Mouse (Mus musculus): ENCODE results near the gene Ostm1.

The Ostm1 gene

DNA sequence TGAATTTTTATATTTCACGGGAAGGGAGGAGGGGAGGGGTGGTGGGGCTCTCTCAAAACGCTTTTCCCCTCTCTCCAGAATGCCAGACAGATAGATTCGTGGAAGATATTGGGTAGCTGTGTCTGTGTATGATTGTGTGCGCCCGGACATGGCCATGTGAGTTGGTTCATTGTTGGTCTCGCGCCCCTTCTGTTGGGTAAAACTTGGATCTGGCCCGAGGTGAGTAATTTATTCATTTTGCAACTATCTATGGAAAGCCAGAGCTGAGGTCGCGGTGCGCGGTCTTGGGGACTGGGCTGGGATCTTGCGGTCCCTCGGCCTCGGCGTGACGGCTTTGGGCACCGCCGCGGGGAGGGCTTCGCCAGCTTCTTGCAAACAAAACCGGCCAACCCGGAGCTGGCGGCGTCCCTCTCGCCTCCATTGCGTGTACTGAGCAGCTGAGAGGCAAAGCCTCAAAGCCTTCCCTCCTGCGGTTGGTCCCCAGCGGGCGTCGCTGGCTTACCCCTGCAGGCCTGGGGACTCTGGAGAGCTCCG, 347 bp downstream of the Ostm1 start:
- DNase-seq: no peak

DNA sequence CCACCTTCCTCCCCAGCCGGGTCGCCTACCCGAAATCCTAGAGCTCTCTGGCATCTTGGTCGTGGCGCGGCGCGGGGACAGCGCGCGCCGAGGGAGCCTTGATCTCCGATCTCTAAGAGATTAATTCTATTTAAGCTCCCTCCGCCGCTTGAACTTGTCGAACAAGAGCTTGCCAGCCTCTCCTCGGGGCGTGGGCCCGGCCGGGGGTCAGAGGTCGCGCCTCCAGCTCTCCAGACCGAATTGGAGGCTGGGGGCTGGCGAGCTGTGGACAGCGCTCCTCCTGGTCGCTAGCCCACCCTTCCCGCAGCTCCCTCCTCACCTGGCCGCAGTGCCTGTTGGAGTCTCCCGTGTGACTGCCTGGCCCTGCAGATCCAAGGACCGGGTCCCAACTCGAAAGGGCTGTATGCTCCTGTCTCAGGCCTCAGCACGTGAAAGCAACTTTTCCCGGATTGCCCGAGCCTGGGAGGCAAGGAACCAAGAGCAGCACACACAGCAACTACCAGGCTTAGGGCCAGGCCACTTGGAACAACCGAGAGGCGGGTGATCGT, 888 bp downstream of the Ostm1 start:
- no peak for DNase-seq

DNA sequence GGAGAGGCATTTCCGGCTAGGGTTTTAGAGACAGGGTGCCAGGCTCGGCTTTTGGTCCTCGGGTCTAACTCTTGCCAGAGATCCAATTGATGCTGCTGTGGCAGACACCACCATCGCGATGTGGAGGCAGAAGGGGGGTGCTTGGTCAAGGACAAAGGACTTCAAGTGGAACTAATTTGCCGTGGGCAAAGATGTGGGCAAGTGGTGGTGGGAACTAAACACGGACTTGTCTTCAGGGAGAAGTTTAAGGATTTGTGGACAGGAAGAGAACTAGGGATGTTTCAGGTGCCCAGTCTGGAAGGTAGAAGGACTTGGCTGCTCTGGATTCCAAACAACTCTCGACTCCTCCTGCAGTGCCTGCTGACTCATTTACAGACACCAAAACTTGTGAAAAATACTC, 1.5 kb downstream of the Ostm1 start:
- no peak for DNase-seq

DNA sequence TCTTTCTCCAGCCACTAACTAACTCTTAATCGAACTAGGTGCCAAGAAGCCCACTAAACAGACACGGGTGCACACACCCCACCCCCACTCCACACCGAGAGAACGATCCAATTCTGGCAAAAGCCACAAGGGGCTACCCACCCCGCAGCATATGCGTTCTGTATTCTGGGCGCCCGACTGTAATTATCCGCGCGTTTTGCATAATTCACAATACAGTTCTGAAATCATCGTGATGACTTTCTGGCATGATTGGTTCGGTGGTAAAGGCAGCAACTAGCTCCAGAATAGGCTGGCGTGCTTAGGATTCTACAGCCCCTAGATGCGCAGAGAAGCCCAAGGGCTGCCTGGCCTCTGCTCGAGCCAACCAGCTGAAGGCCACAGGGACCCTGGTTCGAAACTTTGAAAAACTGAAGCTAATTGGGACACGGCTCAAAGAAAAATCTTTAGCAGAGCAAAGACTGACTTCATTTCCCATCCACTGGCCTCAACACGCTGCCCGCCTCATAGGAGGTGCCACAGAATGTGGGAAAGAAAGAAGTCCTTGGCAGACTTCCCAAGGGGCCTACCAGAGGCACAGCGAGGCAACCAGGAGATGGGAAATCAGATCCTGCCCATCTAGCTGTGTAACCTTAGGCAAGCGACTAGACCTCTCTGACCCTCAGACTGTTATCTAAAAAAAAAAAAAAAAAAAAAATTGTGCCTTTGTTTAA, 2.1 kb downstream of the Ostm1 start:
- DNase-seq: no peak

DNA sequence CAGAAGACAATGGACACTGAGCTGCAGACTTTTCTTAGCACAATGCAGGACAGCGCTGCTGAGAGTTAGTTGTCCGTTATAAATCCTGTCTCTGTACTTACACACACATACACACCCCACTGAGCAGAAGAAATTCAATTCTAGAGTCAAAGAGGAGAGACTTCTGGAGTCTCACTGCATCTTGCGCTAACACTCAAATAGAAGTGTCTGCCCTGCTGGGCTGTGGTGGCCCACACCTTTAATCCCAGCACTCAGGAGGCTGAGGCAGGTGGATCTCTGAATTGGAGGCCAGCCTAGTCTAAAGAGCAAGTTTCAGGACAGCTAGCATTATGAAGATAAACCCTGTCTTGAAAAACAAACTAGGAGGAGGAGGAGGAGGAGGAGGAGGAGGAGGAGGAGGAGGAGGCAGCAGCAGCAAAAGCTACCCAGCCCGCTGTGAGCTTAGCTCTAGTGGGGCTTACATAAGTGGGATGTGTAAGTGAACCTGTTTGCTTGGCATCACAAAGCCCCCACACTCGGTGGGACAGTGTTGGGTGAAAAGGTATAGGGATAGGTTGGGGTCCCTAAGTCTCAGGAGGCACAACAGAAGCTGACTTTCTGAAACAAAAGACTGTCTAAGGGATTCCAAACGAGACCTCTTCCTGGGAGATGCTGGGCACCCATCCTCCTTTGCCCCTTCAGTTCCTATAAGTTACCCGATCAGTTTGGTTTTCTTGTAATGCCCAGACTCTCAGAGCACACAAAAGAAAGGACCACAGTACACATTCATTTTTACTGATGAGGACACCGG, 4.5 kb downstream of the Ostm1 start:
- DNase-seq: no peak

DNA sequence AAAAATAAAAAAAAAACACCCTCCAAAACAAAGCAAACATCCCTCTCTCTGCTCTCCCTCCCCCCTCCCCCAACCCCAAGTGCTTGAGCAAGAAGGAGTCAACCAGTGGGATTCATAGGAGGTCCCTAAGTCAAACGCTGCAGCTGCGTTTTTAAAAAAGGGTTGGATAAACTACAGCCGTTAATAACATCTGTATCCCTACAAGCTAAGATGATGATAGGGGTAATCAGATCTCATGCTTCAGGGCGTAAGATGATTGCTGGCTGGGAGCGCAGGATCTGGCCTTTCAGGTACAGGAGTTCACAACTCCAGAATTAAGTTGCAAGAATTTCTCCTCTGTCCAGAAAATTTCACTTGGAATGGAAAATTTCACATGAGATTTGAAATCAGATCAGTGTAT, 5.9 kb downstream of the Ostm1 start:
- no peak for DNase-seq

DNA sequence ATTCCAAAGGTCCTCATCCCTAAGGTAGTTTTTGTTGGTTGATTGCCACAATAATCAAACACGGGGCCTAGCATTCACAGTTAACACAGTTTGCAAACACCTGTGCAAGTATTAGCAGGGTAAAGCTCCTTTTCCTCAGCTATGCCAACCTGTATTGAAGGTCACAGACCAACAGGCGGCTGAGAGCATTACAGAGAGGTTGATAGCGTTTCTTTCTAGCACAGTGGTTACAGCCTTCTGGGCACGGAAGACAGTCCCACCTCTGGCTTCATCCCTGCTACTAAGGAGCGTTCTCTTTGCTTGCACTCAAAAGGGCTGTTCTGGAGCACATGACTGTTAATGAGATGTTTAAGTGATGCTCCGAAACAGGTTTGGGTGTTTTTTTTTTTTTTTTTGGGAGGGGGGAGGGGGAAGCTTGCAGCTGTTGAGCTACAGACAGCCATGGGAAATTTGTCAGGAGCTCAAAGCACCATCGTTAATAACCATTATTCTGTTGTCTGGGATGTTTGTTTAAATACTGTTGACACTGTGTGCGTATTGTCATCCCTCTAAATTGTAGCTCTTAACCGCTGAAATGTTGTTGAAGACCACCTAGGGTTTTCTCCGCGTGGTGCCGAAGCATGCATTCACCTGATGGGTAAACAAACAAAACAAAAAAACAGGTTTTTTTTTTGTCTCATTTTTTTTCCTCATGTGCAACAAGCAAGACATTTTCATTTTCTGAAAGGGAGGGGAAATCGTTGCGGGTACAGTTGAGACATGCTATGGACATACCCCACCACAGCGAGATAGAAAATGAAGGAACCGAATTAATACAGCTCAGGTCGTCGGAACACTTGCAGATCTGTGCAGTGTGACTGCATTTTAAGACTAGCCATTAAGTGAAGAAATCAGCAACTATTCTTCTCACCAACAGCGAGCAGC, 6.9 kb downstream of the Ostm1 start:
- DNase-seq: no peak

DNA sequence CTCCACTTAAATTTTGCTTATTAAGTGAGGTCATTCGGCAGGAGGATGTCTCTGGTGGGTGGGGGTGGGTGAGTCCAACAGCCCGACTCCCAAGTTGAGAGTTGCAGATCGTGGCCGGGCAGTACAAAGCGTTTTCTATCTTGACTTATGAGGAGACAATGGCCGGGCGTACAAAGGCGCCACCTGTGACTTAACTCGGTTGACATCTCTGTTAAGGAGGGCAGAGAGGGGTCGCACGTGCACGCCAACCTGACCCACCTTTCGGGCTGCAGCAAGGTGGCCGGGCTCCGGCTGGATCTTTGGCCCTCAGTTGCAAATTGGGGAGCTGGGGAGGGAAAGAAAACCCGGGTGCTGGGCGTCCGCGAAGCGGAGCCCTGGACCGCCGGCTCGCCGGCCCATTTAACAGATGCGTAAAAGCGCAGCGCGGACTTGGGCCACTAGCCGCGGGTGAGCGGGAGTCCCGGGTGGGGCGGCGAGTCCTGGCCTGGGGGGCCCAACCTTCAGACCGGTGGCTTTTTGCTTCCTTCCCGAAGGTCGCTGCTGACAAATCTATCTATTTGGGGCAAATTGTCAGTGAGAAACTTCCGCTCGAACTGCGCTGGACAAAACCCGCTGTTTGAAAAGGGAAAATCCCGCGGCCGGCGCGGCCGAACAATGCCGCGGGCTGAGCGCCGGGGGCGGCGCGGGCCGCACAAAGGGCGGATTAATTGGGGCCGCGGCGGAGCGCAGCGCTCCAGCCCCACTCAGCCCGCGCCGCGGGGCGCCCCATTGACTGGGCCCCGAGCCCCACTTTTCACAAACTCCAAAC, 7.8 kb downstream of the Ostm1 start:
- no peak for DNase-seq

DNA sequence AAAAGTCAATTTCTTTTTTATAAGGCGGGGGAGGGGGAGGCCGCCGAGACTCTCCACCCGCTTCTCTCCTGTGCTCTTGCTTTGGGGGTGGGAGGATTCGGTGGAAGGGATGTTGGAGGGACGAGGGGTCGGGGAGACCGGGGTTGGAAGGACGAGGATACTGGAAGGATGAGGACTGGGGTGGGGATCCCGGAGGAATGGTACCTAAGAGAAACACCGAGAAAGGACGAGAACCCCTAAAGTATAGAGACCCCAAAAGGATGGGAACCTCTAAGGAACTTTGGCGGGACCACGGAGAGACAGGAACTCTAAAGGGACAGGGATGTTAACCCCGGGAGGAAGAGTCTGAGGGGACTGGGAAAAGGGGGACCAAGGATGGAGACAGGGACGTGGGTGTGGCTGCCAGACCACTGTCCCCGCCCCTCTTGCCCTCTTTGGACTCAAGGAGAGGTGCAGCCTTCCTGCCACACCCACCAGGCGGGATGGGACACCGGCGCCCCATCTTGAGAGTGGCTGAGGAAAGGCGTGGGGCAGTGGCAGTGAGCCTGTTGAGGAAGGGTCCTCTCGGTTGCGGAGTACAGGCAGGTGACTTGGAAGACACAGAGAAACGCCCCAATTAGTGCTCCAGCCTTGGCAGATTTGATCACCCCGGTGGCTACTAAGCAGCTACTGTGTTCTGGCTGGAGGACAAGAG, 8.5 kb downstream of the Ostm1 start:
- DNase-seq: no peak

DNA sequence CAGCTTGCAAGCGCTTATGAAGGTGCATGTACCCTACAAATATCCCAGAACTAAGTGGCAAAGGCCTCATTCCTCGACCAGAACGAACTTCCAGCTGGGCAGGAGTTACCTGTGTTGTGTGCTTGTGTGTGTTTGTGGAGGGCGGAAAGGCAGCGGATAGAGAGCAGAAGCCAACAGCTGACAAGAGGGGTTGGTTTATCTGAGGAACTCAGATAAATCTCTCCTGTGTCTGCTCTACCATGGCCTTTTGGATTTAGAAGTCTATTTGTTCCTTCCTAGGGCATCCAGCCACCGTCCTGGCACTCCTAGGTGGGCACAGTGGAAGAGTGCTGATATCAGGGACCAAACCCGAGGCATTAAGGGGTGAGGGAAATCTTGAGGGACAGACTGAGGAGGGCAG, 9.6 kb downstream of the Ostm1 start:
- no peak for DNase-seq

DNA sequence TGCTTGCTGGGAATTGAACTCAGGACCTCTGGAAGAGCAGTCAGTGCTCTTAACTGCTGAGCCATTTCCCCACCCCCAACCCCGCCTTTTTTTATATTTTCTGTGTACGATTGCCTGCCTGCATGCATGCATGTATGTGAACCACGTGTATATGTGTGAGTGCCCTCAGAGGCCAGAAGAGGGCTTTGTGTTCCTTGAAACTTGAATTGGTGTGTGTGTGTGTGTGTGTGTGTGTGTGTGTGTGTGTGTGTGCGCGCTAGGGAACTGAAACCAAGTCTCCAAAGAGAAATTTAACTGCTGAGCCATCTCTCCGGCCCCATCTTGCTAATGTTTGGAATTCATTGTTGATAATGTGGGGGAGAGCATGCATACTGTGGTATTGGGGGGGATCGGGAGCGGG, 15.0 kb downstream of the Ostm1 start:
- no peak for DNase-seq

DNA sequence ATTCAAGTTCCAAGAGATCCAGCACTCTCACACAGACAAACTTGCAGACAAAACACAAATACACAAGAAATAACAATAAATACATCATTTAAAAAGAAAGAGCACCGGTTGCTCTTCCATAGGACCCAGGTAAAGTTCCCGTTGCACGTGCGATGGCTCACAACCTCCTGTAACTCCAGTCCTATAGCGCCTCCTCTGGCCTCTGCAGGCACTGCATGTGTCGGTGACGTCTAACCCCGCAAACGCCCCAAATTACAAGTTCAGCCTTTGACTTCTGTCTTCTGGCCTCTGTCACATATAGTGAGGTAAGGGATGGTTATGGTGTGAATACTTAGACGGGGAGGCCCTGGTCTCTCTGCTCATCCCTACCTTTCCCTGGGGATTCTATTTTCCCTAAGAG, 17.9 kb downstream of the Ostm1 start:
- no peak for DNase-seq

DNA sequence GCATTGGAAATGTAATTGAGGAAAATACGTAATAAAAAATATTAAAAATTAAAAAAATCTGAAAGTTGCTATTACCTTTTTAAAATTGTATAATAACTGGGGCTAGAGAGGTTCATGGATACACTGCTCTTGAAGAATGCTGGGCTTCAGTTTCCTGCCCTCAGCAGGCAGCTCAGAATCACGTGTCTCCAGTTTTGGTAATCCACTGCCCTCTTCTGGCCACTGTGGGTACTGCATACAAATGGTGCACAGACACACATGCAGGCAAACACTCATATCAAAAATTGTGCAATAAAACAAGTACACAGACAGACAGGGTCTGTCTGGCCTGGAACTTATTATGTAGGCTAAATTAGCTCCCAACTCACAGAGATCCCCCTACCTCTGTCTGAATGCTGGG, 21.3 kb downstream of the Ostm1 start:
- no peak for DNase-seq

DNA sequence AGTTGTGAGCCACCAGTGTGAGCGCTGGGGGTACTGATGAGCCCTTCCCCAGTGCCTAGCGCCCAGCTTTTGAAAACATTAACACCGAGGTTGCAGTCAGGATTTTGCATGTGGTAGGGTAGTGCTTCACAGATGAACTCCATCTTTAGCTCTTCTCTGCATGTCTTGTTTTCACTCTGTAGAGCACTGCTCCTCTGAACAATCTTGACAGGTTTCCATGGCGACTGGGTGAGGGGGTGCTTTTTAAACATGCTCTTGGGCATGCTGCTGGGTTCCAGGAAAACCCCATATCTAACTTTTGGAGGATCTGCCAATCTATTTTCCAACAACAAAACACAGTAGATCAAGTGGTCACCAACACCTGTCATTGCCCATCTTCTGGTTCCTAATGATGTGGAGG, 23.1 kb downstream of the Ostm1 start:
- DNase-seq: no peak

DNA sequence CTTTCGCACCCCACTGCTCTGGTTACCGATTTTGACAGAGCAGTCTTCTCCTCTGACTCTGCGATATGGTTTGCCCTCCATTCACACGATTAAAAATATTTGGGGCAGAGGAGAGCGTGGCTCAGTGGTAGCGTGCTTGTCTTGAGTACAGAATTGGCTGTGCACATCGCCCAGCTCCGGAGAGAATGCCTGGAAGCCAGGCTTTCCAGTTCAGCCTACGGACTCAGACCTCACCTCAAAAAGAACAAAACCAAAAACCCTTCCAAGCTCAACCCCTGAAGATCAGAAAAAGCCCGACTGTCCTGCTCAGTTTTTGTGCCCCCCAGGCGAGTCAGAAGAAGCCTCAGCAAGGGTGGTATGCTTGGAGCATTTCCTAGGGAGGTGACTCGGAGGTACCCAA, 29.5 kb downstream of the Ostm1 start:
- DNase-seq: no peak

DNA sequence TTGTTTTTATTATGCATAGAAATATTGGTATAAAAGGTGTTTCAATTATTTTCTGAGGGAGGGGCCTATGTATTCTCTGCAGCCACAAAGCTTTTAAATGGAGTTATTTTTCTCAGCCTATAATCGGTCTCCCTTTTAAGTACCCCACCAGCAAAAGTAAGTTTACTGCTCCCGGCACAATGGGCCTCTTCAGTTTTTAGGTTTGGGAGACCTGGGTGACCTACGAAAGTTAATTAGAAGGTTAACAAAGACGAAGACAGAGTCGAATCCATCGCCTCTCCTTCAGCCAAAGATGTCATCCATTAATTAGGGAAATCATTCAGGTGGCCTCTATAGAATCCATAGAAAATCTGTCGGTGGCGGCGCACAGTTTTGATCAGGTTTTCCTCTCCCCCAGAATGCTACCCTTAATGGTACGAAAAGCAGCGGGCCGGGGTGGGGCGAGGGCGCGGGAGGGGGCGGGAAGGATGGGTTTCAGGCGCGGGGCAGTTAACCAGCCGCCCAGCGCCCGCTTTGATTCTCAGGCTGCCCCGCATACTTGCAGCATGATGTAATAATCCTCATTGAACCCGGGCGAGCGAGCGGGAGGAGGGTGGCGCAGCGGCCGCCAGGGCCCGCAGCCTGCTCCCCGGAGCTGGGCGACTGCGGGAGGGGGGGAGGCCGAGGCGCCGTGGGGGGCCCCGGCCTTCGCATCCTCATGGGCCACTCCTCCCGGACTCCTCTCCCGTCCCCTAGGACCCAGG, 30.2 kb downstream of the Ostm1 start:
- peak; percentile 32 for DNase-seq

DNA sequence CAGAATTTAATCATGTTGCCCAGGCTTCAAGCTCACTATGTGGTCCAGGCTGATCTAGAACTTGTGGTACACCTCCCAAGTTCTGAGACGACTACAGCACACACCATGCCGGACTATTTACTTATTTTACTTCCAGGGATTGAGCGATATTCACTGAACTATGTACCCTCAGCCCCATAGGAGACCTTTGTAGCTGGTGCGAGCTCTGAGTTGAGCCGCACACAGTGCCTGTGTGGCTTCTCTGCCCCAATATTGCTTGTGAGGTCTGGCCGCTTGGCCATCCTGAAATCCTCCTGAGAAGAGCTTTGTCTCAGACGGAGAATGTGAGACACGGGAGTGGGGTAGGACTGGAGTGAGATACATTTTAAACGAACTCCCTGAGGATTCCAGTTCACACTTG, 31.1 kb downstream of the Ostm1 start:
- no peak for DNase-seq

DNA sequence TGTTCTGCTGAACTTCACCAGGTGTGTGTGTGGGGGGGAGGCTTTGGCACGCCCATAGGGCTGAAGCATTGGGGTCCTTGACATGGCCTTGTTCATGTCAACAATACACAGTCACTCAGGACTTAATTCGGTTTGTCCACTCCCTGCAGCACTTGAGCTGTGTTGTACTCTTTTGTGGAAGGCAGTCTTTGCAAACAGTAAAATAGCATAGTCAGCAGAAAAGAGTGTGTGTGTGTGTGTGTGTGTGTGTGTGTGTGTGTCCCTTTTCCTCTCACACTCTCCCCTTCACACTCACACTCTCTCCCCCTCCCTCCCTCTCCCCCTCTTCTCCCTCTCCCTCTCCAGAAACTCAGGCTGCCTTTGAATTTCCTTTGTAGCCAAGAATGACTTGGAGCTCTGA, 34.7 kb downstream of the Ostm1 start:
- no peak for DNase-seq

DNA sequence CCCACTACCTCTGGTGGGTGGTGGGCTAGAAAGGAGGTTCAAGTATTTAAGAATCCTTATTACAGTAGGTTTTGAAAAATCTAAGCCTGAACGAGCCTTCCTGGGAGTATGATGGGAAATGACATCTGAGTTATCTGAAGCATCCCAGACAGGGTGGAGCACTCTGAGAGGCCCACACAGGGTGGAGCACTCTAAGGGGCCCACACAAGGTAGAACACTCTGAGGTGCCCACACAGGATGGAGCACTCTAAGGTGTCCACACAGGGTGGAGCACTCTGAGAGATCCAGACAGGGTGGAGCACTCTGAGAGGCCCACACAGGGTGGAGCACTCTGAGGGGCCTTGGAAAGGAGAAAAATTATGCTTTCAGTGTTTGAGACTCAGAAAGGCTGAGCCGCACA, 42.3 kb downstream of the Ostm1 start:
- no peak for DNase-seq

DNA sequence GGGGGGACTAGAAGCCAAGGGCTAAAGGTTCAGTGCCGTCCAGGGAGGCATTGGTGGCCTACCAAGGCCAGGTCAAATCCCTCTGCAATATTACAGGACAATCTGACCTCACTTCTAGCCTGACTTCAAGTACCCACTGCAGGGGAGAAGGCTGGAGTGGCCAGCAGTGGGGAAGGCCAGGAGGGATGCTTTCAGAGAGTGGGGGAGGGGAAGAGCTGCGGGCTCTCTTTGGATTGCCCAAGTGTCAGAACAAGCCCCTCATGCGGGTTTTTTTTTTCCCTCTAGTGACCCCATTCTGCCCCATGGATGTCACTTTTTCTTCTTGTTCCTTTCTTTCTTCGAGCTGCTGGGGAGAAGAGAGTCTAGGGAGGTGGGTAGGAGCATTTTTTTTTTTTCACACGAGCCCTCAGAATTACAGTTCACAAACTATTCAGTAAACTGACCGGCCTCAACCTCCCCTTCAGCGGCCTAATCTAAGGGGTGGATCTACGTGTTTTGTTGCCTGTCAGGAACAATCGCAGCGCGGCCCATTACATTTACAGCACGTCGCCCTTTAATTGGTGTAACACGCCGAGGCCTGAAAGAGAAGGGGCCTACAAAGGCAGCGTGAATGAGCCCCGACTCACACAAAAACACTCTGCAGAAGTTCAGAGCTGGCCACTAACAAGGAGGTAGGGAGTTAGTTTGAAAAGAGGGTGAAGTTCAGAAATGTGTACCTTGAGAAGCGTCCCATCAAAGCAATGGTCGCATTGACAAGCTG, 47.2 kb downstream of the Ostm1 start:
- DNase-seq: no peak

All from lung, postnatal 10 days (tissue).